Mouse (Mus musculus): ENCODE data around the gene Prr15l.

GRCm38 (mm10) chr11:96926587-96926986 is 1.3 kb upstream of the Prr15l start:
- TF ChIP-seq CTCF (IDR thresholded peaks at IDR 0.05; ENCODE audit: low read depth, low read length) = no peak
- TF ChIP-seq POLR2A (IDR thresholded peaks at IDR 0.05; ENCODE audit: extremely low read depth, insufficient read depth, low read length) = no peak

Data from liver, adult 2 months (tissue).